Mouse (Mus musculus): ENCODE measurements around the gene Olfr2. TPM values are rescaled to one million over a fixed set of nuclear protein-coding genes. Genes with fewer than 3 reads are reported as not detected.
A peak's percentile ranks its signal among the peaks of the same experiment; 100 is the strongest.

Olfr2 gene
- not detected in 2 replicates for total RNA-seq (2012; rRNA removed)
- polyA plus RNA-seq (2012; ENCODE audit: insufficient read depth in 1 of 2, insufficient read length in 2 of 2, low read depth in 1 of 2, low replicate concordance in 2 of 2, missing spikeins in 1 of 2): not detected

DNA sequence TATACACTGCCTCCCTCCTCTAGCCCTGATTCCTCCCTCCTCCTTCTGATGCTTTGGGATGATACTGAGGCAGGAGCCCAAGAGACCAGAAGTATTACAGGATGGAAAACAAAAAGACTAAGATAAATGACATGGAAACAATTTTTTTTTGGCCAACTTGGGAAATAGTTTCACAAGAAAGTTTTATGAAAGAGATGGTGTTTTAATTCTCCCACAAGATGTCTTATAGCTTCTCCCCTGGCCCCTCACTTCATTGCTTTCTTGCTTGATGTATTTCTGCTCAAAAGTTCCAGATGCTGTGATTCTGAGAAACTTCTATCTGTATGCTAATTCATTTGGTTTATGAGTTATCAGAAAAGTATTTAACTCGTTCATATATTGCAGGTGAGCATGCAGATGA is at the start of gene Olfr2:
Olfr2 (minus strand) TSS at position 101 of the 400 bp plus-strand sequence.
- Histone ChIP-seq H3K79me2 (ENCODE audit: control insufficient read depth, insufficient read depth, low read length, poor library complexity) (no peaks in the 10 kb centered on the region), H3K9ac (ENCODE audit: control insufficient read depth, low read depth, low read length, poor library complexity, severe bottlenecking) (no peak within 1 kb of the TSS)

GRCm38 (mm10) chr7:107047578-107047977 is 41.7 kb upstream of the Olfr2 start:
- TF ChIP-seq CHD1 (IDR thresholded peaks at IDR 0.05; ENCODE audit: low read depth, low read length): no peak
- TF ChIP-seq ZC3H11A (IDR thresholded peaks at IDR 0.05; ENCODE audit: low read depth, low read length): no peak
- no peak for TF ChIP-seq POLR2AphosphoS5 (IDR thresholded peaks at IDR 0.05; ENCODE audit: borderline replicate concordance, low read depth, low read length)
- TF ChIP-seq GATA1 (IDR thresholded peaks at IDR 0.05; ENCODE audit: low read depth, low read length): no peak
- no peak for TF ChIP-seq MAFK (IDR thresholded peaks at IDR 0.05; ENCODE audit: borderline replicate concordance, low read depth, low read length)
- TF ChIP-seq MAX (IDR thresholded peaks at IDR 0.05; ENCODE audit: low read length): no peak
- no peak for TF ChIP-seq TAL1 (IDR thresholded peaks at IDR 0.05; ENCODE audit: low read length)
- TF ChIP-seq MYB (IDR thresholded peaks at IDR 0.05; ENCODE audit: low read depth, low read length): no peak
- TF ChIP-seq MAZ (IDR thresholded peaks at IDR 0.05; ENCODE audit: low read depth, low read length): no peak
- no peak for TF ChIP-seq MEF2A (IDR thresholded peaks at IDR 0.05; ENCODE audit: extremely low read depth, insufficient replicate concordance, low read depth, low read length, poor library complexity, severe bottlenecking)
- no peak for TF ChIP-seq GABPA (IDR thresholded peaks at IDR 0.05; ENCODE audit: low read depth, low read length)
- TF ChIP-seq NRF1 (IDR thresholded peaks at IDR 0.05; ENCODE audit: insufficient read depth, low read depth, low read length, poor library complexity, severe bottlenecking): no peak
- TF ChIP-seq CTCF (IDR thresholded peaks at IDR 0.05 in 2 of 3, conservative IDR thresholded peaks at IDR 0.05 in 1 of 3; ENCODE audit: control insufficient read depth in 1 of 3, insufficient read depth in 1 of 3, low read depth in 2 of 3, low read length in 3 of 3, poor library complexity in 1 of 3, severe bottlenecking in 1 of 3): no peak
- TF ChIP-seq NELFE (IDR thresholded peaks at IDR 0.05; ENCODE audit: low read depth, low read length): no peak
- TF ChIP-seq POLR2A (IDR thresholded peaks at IDR 0.05; ENCODE audit: control insufficient read depth in 1 of 2, insufficient read depth in 1 of 2, low read depth in 1 of 2, low read length in 2 of 2, poor library complexity in 1 of 2): no peak
- no peak for TF ChIP-seq RAD21 (IDR thresholded peaks at IDR 0.05; ENCODE audit: low read depth, low read length)
- peak; percentile 3 for DNase-seq (ENCODE audit: low read depth, low spot score)
- H3K27me3 ChIP-seq (ENCODE audit: control insufficient read depth in 1 of 2, insufficient read depth in 2 of 2, low read length in 2 of 2): no peaks in the 10 kb centered on the region
- H3K4me3 ChIP-seq (ENCODE audit: control insufficient read depth in 1 of 2, insufficient read depth in 1 of 2, low read depth in 2 of 2, low read length in 2 of 2): no peak overlapping the region
- no peak overlapping the region for H3K9ac ChIP-seq (ENCODE audit: control insufficient read depth, low read depth, low read length, poor library complexity, severe bottlenecking)
- no peaks in the 10 kb centered on the region for H3K4me1 ChIP-seq (ENCODE audit: control insufficient read depth in 1 of 2, insufficient read depth in 2 of 2, low read length in 2 of 2)
- H3K27ac ChIP-seq (ENCODE audit: control insufficient read depth, low read depth, low read length): no peak overlapping the region
- no peaks in the 10 kb centered on the region for H3K36me3 ChIP-seq (ENCODE audit: control insufficient read depth in 1 of 2, insufficient read depth in 2 of 2, low read length in 2 of 2)
- no peaks in the 10 kb centered on the region for H3K79me2 ChIP-seq (ENCODE audit: control insufficient read depth, insufficient read depth, low read length, poor library complexity)
- no peaks in the 10 kb centered on the region for H3K9me3 ChIP-seq (replicated peaks; ENCODE audit: insufficient read depth, low read length)

More for the DNA sequence above, at the start of gene Olfr2:
- Histone ChIP-seq H3K4me3 (ENCODE audit: control insufficient read depth in 1 of 2, insufficient read depth in 1 of 2, low read depth in 2 of 2, low read length in 2 of 2) (no peak within 1 kb of the TSS), H3K9me3 (replicated peaks; ENCODE audit: insufficient read depth, low read length) (no peaks in the 10 kb centered on the region), H3K27me3 (ENCODE audit: control insufficient read depth in 1 of 2, insufficient read depth in 2 of 2, low read length in 2 of 2) (no peaks in the 10 kb centered on the region), H3K27ac (ENCODE audit: control insufficient read depth, low read depth, low read length) (no peak within 1 kb of the TSS), H3K4me1 (ENCODE audit: control insufficient read depth in 1 of 2, insufficient read depth in 2 of 2, low read length in 2 of 2) (no peaks in the 10 kb centered on the region; a peak in 1 of 4 replicates), H3K36me3 (ENCODE audit: control insufficient read depth in 1 of 2, insufficient read depth in 2 of 2, low read length in 2 of 2) (peaks cover 0 to 2% of the 10 kb centered on the region in 2 experiments; a peak in 1 of 4 replicates)
- TF ChIP-seq CTCF (IDR thresholded peaks at IDR 0.05 in 2 of 3, conservative IDR thresholded peaks at IDR 0.05 in 1 of 3; ENCODE audit: control insufficient read depth in 1 of 3, insufficient read depth in 1 of 3, low read depth in 2 of 3, low read length in 3 of 3, poor library complexity in 1 of 3, severe bottlenecking in 1 of 3) (no peak), ZC3H11A (IDR thresholded peaks at IDR 0.05; ENCODE audit: low read depth, low read length) (no peak), MAZ (IDR thresholded peaks at IDR 0.05; ENCODE audit: low read depth, low read length) (no peak), MEF2A (IDR thresholded peaks at IDR 0.05; ENCODE audit: extremely low read depth, insufficient replicate concordance, low read depth, low read length, poor library complexity, severe bottlenecking) (no peak), USF2 (IDR thresholded peaks at IDR 0.05; ENCODE audit: borderline replicate concordance in 1 of 2, insufficient read depth in 1 of 2, low read depth in 1 of 2, low read length in 2 of 2) (no peak), MAFK (IDR thresholded peaks at IDR 0.05; ENCODE audit: borderline replicate concordance, low read depth, low read length) (no peak), NELFE (IDR thresholded peaks at IDR 0.05; ENCODE audit: low read depth, low read length) (no peak)
- no peak for DNase-seq (ENCODE audit: low read depth, low spot score)

Measured in MEL (cell line).